Mouse (Mus musculus) left cerebral cortex, postnatal 36 days (tissue): ENCODE measurements at regions not wholly inside any gene's neighbourhood (a gene's known extent, or its start where the extent isn't known, plus 50 kb on each side); places are given as distances from the start of the nearest gene placed in this dataset. TPM values are rescaled to one million over a fixed set of nuclear protein-coding genes. Genes with fewer than 3 reads are reported as not detected.

ENCODE experiments used
- DNase-seq, 2 experiments: peaks; one replicate each; pipeline ENCODE4 v3.0.0; 2021 to 2022; ENCODE audit warnings: low spot score in 2 of 2, mixed read lengths in 1 of 2
- intact Hi-C: fragments of 180-260 bp; cut with DNase I; formaldehyde crosslinking; loops from one replicate; pipeline ENCODE4 v1.15.1; 2025
- microRNA-seq: library from miRNA; unstranded; fragments of <30 nt; microRNA quantifications from one replicate; pipeline ENCODE4 v1.2.0, GENCODE M21; 2022

GRCm38 (mm10) chr10:109074218-109074617, 63.4 kb upstream of the Syt1 start:
- no peak for DNase-seq
- intact Hi-C loops, result no loop called here

Small RNAs in the stretch of these regions (microRNA-seq; reads per million reads assigned to microRNA genes)
- not detected for gene Gm44495
